Mouse (Mus musculus): ENCODE results near the gene Gm11042. TPM values are rescaled to one million over a fixed set of nuclear protein-coding genes. Genes with fewer than 3 reads are reported as not detected.

Gm11042 gene
- not detected in 2 replicates for polyA plus RNA-seq (2015; fragmentation: Nextera tagmentation; extraction: Ambion mirVana)

DNA sequence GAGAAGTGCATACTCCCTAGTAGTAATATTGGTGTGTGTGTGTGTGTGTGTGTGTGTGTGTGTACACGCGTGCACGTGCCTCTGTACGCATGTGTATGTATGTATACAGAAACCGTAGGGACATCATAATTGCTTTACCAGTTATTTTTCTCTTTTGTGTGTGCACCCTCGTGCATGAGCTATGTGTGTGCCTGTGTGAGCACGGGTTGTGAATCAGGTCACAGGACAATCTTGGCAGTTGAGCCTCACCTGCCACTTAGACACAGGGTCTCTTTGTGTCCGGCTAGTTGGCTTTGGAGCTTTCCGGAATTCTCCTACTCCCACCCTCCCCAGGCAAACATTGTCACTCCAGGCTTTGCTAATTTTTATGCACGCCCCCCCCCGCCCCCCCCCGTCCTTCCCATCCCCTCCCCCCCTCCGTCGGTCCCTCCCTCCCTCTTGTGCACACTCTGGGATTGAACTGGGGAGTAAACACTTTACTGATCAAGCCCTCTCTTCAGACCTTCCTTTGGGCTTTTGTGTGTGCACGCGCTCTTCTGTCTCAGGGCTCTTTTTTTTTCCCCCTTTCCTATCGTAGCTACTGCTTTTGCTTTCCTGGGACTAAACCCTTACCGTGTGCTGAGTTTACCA is at the start of gene Gm11042:
TSS of gene Gm11042 (minus strand) at position 51 of the 630 bp plus-strand sequence.

Measured in neural tube, postnatal 0 days (tissue).